ENCODE assay signal across 8 mouse cellular contexts in the genomic region with DNA sequence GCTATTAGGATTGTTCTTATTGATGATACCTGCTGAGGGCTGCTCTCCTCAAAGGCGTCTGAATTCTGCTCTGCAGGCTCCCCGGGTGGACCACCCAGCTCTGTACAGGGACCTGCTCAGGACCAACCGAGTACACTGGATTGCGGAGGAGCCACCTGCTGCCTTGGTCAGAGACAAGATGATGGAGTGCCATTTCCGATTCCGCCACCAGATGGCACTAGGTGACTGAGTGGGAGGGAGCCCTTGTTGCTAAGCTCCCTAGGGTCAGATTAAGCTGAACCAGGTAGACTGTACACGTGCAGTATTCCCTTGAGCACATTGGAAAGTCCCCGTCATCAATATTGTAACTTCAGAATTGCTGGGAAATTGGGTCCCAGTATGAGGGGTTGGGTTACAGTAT. TPM values are rescaled to one million over a fixed set of nuclear protein-coding genes. Genes with fewer than 3 reads are reported as not detected.
DNase-seq lines count a peak whose midpoint lies in the region; ATAC-seq and TF ChIP-seq lines count a peak whose summit lies in the region.

No protein-coding gene starts in this region.

- H3K9me3 ChIP-seq in heart, postnatal 0 days (replicated peaks; ENCODE audit: control insufficient read depth, low read length): no peaks in the 10 kb centered on the region
- no peaks in the 10 kb centered on the region for H3K9me3 ChIP-seq in lung, embryonic 14.5 days (ENCODE audit: low read depth, low read length)

- H3K4me3 ChIP-seq in heart, postnatal 0 days (ENCODE audit: low read depth, low read length): no peak overlapping the region
- no peak overlapping the region for H3K4me3 ChIP-seq in lung, embryonic 14.5 days (ENCODE audit: low read depth, low read length)

- H3K9ac ChIP-seq in heart, postnatal 0 days (replicated peaks; ENCODE audit: low read depth, low read length): no peak overlapping the region
- no peak overlapping the region for H3K9ac ChIP-seq in lung, embryonic 14.5 days

- no peaks in the 10 kb centered on the region for H3K27me3 ChIP-seq in heart, postnatal 0 days (ENCODE audit: control insufficient read depth, insufficient read depth, low read length)
- H3K27me3 ChIP-seq in lung, embryonic 14.5 days (ENCODE audit: insufficient read depth, low read length): no peaks in the 10 kb centered on the region

- TF ChIP-seq EP300 in heart, postnatal 0 days (IDR thresholded peaks at IDR 0.05; ENCODE audit: low read depth): no peak

- H3K4me2 ChIP-seq in heart, postnatal 0 days (ENCODE audit: low read depth, low read length): no peak overlapping the region
- no peak overlapping the region for H3K4me2 ChIP-seq in lung, embryonic 14.5 days

- H3K36me3 ChIP-seq in heart, postnatal 0 days (replicated peaks; ENCODE audit: control insufficient read depth, insufficient read depth, low read length): peaks cover 74% of the 10 kb centered on the region
- peaks cover 88% of the 10 kb centered on the region for H3K36me3 ChIP-seq in lung, embryonic 14.5 days (ENCODE audit: insufficient read depth)

- TF ChIP-seq CTCF in heart, postnatal 0 days (IDR thresholded peaks at IDR 0.05; ENCODE audit: low read depth): peak; percentile 90
- TF ChIP-seq CTCF in lung, embryonic 14.5 days (IDR thresholded peaks at IDR 0.05; ENCODE audit: low read depth): peak; percentile 95

- no peak overlapping the region for H3K27ac ChIP-seq in heart, postnatal 0 days (ENCODE audit: low read depth)
- H3K27ac ChIP-seq in lung, embryonic 14.5 days (ENCODE audit: low read depth): no peak overlapping the region

- ATAC-seq in heart, postnatal 0 days (ENCODE audit: insufficient read depth, low read depth): peak; percentile 22; the same call in 1 of the 2 replicates
- ATAC-seq in lung, embryonic 14.5 days (ENCODE audit: insufficient read depth): peak; percentile 56

- peak; percentile 90 for DNase-seq in CD4-positive, CD25-positive, alpha-beta regulatory T cell, adult 2 months (ENCODE audit: low read depth, low spot score)
- peak; percentile 88 for DNase-seq in adrenal gland, postnatal 10 days
- peak; percentile 64 for DNase-seq in embryo, embryonic 11.5 days (ENCODE audit: low read depth, low spot score)
- peak; percentile 29 for DNase-seq in heart, postnatal 0 days (ENCODE audit: low spot score)
- peak; percentile 65 to 92 for DNase-seq in kidney, postnatal 36 days
- DNase-seq in lung, embryonic 14.5 days: peak; percentile 89
- peak; percentile 84 for DNase-seq in retina, postnatal 1 day
- peak; percentile 90 for DNase-seq in thymus, postnatal 14 days

- H3K4me1 ChIP-seq in heart, postnatal 0 days (ENCODE audit: control insufficient read depth, insufficient read depth): no peaks in the 10 kb centered on the region
- no peaks in the 10 kb centered on the region for H3K4me1 ChIP-seq in lung, embryonic 14.5 days (ENCODE audit: insufficient read depth)

- WGBS in heart, postnatal 0 days: 13% methylated on average over 8 of the region's 8 CpGs
- WGBS in lung, embryonic 14.5 days: 12% methylated on average over 8 of the region's 8 CpGs

RNA-seq across cellular contexts. Expression of a gene that starts 17.2 kb away (rescaled TPM):
- total RNA-seq in adrenal gland, postnatal 10 days (2021): 10 to 100 TPM; 27.9 to 39.9 TPM
- total RNA-seq in heart, postnatal 0 days (2014; rRNA removed; ENCODE audit: low replicate concordance): 20.3 and 35.0 TPM in 2 replicates
- polyA plus RNA-seq in heart, postnatal 0 days (2015; fragmentation: Nextera tagmentation; extraction: Ambion mirVana): 34.3 and 35.4 TPM in 2 replicates
- 30.2 and 36.9 TPM in 2 replicates for polyA plus RNA-seq in lung, embryonic 14.5 days (2014; fragmentation: Nextera tagmentation; extraction: Ambion mirVana)

RNA-seq across cellular contexts. Expression of a gene that starts 36.7 kb away (rescaled TPM):
- 1 to 10 TPM; 4.5 to 5.1 TPM for total RNA-seq in adrenal gland, postnatal 10 days (2021)
- total RNA-seq in heart, postnatal 0 days (2014; rRNA removed; ENCODE audit: low replicate concordance): 17.9 and 23.3 TPM in 2 replicates
- 6.3 and 6.7 TPM in 2 replicates for polyA plus RNA-seq in heart, postnatal 0 days (2015; fragmentation: Nextera tagmentation; extraction: Ambion mirVana)
- polyA plus RNA-seq in lung, embryonic 14.5 days (2014; fragmentation: Nextera tagmentation; extraction: Ambion mirVana): 35.4 and 36.2 TPM in 2 replicates

Comparison
In these comparisons a context has a peak if more than half of its experiments do, and no peak if none do; other contexts are left out.
1. DNase-seq: peak in every context shown above with its lines; median percentile 90 in CD4-positive, CD25-positive, alpha-beta regulatory T cell, adult 2 months; 90 in thymus, postnatal 14 days; 89 in lung, embryonic 14.5 days; 88 in adrenal gland, postnatal 10 days; 84 in retina, postnatal 1 day; 78 in kidney, postnatal 36 days; 64 in embryo, embryonic 11.5 days; 29 in heart, postnatal 0 days.